Mouse (Mus musculus) urinary bladder, postnatal 10 days (tissue): ENCODE results near the gene Ms4a6d.
"Not testable (repeated sequence)": the region's sequence is repeated elsewhere in the genome, so short reads cannot be mapped to it uniquely, and the experiment has no call there.

Source experiments
- DNase-seq: peaks from one replicate; pipeline ENCODE4 v3.0.0; 2022; ENCODE audit warnings: low spot score

The Ms4a6d gene

DNA sequence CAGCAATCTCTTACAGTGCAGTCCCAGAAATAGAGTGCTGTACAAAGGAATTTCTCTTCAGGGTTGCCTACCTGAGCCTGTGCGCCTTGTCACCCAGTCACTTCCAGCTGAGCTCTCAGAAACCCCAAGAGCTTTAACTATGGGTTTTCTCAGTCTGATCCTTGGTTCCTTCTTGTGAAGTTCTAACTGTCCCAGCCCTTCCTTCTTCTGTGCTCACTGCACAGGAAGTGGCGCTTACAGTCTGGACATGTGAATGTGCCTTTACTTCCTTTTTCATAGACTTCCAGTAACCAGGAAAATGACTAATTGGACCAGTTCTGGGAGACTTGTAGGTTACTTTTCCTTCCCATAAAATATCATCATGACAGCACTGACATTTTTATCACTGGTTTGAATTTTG is at the start of gene Ms4a6d:
Gene Ms4a6d, minus strand, starts transcription at position 247 of the 400 bp plus-strand sequence.
- DNase-seq = no peak

DNA sequence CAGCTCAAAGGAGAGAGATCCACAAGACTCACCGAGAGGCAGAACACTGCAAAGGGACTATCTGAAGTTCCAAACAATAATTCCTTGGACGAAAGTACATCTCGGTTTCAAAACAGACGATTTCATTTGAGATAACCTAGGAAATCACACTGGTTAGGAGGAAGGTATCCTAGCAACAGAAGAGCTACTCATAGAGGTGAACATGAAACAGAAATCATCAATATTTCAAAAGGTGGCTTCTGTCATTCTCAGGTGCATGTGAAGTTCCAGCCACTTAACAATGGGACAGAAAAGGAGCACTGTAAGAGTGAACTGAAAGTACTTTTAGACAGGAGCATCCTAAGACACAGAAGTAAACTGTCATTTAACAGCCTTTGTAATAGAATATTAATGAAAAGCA is 44.9 kb upstream of the Ms4a6d start:
- DNase-seq = no peak

DNA sequence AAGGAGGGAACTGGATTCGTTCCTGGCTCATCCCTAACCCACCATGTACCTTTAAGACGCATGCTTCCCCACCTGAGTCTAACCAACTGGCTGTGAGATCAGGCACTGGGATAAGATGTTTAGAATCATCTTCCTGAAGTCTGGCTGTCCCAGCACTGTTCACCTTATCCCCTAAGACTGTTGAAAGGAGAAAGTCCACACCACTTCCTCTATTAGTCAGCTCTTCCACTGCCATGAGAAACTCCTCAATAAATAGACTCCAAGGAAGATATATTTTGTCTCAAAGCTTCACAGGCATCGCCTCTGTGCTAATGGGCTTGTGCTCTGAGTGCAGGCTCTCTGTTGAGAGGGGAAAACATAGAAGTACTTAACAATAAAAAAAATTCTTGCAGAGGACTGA is 41.5 kb upstream of the Ms4a6d start:
- DNase-seq = no peak

DNA sequence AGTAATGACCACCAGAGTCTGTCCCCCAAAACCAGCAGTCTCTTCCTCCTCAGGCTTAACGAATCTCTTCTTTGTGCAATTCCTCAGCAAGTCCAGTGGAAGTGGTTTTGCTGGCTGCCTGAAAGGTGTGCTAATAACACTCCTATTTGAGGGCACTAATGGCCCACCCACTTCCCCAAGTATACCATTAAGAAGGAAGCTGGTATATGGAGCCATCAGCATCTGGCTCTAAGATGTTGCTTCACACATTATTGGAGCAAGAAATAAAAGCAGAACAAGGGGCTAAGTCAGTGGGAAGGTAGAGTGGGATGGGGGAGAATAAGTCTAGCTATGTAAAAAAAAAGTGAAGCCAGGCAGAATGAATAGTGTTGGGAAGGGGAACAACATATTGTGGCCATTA is 36.1 kb upstream of the Ms4a6d start, which contains the start of gene Ms4a3:
Gene Ms4a3, minus strand, starts transcription at position 120 of the 400 bp plus-strand sequence.
- no peak for DNase-seq

DNA sequence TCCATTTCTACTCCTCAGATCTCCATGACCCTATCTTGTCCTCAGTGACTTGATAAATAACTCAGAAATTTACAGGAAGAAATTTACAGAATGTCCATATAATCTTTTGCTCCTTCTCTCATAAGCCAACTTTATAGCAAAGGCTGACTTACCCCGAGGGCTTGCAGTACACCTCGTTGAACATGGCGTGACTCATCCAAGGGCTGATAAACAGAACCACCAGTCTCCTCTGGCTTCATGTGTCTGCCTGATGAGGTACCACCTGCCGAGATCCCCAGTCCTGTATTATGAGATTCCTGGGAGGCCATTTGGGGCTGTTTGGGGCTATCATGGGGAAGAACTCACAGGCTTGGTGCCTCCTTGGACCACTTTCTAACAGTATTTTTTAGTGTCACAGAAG is 34.4 kb upstream of the Ms4a6d start:
- no peak for DNase-seq

DNA sequence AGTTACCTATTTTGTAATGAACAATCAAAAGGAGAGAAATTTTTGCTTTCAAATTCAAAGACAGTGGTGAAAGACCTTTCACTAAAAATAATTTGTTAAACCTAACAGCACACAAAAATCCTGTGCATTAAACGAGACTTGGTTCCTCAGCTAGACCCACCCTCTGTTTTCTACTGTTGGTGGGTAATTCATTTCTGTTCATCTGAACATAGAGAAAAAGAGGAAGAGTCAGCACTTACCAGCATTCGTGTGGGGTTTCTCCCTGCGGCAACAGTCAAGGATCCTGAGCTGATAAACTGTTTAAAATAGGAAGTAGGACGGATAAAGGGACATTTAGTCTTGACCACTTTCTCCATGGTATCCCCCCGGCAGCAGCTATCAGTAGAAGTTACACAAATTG is 30.9 kb upstream of the Ms4a6d start:
- DNase-seq = no peak

DNA sequence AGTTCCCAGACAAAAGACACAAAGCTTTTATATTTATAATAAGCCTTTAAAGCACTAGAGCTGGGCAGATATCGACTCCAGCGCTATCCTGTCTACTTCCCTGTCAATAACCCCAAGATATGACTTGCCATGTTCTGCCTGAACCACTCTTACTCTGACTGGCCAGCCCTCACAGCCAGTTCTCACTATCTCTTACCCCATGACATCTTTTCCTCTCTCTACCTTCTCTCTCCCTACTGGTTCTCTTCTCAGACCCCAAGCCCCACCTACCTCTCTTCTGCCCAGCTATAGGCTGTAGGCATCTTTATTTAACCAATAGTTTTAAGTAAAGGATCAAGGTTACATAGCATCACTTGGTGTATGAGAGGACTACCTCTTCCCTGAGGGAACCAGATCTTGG is 29.7 kb upstream of the Ms4a6d start:
- DNase-seq = no peak

DNA sequence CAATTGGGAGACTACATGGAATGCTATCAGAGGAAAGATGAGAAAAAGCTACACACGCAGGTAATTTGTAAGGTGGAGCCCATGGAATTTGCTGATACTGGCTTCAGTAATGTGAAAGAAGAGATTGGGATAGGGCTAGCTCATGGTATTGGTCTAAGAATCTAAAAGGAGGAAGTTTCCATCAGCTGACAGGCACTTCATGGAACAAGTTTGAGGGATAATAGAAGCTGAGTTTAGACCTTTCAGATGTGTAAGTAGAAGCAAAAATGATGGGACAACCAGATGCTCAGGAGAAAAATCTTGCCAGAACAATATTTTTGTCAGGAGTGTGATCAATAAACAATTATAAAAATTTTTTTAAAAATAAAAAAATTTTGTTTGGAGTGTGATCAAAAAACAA is 29.1 kb upstream of the Ms4a6d start:
- no peak for DNase-seq

DNA sequence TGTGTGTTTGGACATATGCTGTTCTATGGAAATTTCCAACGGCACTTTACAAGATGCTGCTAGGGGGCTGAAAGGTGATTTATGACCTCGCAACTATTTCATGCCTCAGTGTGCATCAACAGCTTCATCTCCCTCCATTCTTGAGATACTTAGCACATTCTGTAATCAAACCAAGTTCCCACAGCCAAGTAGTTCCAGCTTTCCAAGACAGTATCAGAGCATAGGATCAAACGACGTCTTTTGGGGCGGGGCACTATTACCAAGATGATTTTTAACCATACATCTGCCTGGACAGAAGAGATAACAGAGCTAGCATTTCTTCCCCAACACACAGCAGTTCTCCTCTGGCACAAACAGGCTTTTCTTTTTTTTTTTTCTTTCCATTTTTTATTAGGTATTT is 20.6 kb upstream of the Ms4a6d start:
- DNase-seq = no peak

DNA sequence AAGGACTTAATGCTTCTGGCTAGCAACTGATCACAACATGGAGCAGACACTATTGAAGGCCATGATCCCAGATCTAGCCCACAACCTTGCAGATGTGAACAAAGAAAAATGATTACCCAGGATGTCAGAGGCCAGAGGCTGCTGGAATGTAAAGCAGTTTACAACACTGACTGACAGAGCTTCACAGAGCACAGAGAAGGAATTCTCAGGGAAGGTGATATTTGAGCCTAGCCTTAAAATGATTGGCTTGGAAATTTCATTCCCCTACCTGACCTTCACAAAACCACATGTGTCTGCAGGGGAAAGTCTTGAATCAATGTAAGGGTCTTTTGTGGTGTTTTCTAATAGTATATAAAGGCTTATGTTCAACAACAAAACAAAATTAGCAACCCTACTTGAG is 20.2 kb upstream of the Ms4a6d start:
- no peak for DNase-seq

DNA sequence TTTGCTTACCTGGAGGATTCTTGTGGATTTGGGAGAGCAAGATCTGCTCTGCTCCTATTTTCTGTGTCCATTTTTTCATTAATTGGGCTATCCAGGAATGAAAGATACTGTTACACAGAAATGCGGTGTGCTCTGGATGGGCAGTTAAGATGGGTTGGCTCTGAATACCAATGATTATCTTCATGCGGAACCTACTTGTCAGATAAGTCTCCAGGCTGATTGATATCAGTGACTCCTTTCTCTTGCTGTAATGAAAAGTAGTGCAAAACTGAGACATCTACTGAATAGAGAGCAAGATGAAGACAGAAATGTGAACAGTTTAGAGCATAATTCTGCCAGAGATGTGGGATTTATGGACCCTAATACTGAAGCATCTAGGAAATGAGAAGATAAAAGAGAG is 18.9 kb upstream of the Ms4a6d start, which contains the start of gene Ms4a2:
Gene Ms4a2, minus strand, starts transcription at position 169 of the 400 bp plus-strand sequence.
- DNase-seq = no peak

DNA sequence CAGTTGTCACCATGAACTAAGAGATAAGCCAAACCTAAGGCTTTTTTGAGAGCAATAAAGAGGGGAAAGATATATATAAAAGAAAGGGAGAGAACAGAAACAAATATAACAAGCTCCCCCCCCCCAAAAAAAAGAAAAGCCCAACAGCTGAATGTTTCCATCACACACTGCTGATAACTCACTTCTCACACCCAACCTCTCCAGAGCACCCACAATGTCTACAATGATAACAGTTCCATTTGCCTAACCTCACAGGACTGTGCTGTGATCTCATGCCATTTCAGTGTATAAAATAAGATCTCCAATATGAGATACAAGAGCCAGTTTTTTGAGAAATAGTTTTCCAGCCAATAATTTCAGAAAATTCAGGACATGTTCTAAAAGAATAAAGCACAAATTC is 13.3 kb upstream of the Ms4a6d start:
- DNase-seq = no peak

DNA sequence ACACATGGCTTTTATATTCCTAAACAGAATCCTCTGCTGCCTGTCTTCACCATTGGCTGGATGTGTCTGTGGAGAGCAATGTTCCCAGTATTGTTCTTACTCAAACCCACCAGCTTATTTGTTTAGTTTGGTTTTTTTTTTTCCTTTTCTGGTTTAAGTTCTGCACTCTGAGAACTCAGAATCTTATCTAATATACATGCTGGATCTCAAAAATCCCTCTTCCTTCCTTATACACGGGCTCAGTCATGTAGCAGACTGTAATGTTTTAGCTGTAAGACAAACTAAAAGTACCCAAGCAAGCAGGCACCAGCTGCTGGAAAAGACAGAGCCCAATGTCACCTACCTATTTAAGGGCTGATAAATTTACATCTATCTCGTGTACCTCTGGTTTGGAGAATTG is 10.2 kb upstream of the Ms4a6d start:
- DNase-seq = no peak

DNA sequence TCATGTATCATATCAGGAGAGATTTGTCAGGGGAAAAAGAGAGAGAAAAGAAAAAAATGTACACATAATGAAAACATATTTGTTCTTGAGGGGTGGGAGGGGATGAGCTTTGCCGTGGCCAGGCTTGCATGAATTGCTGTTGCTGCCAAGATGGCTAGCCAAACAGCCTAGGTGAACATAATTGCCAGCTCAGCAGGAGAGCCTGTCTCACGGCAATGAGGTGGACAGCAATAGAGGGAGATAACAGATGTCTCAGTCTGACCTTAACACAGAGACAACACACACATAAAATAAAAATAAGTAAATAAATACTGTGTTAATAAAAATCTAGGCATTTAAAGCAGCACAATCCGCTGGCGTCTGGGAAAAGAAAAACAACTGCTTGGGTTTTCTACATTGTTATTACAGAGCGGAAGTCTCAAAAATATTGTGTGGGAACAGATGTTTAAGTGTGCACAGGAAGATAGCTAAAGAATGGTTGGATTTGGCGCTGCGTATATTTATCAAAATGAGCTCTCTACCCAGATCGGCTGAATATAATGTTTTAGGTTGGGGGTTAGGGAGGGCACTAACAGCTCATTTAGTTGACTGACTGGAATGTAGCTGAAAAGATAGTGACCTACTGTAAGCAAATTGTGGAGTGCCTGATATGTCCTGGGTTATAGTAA is 9.3 kb upstream of the Ms4a6d start:
- DNase-seq = no peak

DNA sequence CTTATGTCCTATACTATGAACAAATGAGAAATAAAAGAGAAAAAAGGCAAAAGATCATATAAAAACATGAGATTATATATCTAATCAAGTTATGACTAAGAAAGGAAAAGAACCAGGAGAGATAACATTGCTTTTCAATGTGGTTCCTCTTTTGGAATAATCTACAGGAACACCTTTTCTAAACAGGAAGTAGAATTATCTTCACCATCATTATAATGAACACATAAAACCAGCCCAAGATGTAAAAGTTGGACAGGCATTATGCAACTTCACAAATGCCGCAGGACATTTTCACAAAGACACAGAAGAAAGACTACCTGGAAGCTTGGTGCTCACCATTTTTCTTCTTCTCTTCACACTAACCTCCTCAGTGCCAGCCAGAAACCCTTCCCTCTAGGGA is 8.4 kb upstream of the Ms4a6d start:
- no peak for DNase-seq

DNA sequence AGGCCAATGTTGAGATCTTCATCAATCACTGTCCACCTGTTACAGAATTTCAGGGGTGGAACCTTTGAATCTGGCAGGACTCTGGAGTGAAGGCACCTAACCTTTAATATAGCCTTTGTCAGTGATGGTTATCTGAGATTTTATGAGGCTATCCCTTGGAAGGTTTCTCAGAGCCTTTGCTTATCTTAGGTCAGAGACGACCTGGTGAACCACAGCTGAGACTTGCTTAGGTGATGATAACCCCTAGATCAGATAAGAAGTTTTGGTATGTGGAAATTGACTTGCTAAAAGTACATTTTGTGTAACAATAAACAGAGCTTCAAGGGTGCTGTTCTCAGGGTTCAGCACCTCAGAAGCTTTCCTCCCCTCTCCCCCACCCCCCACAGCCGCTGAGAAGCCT is 7.6 kb upstream of the Ms4a6d start:
- no peak for DNase-seq

DNA sequence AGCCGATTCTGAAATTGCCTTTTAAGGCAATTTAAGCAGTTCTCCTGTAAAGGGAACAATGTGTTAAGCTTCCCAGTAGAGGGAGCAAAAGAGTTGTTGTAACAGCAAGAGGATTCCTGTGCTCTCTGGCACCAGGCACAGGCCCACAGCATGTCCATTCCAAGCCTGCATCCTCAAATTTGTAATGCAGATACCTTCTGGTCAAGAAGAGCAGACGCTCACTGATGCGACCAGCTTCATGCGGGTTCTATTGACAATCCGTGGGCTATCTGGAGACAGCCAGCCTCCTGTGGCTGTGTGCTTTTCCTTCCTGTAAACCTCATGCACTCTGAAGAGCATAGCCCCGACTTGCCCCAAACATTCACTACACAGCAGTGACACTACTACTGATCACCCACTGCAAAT is 6.9 kb upstream of the Ms4a6d start:
- DNase-seq = no peak

DNA sequence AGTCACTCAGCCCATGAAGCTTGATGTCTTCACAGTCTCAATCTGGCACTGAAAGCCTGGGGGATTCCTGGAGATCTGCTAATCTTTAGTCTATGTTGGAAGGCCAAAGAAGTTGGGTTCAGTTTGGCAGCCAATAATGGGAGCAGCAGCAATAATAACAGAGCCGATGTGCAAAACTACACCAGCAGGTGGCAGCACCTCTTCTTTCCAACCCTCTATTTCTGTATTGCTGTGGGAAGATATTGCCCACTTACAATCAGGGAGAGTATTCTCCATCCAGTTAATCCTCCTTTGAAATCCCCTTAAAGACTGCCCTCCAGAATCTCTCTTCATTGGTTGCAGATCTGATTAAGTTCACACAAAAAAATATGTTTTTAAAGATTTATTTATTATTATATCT is 3.5 kb upstream of the Ms4a6d start:
- DNase-seq = no peak

DNA sequence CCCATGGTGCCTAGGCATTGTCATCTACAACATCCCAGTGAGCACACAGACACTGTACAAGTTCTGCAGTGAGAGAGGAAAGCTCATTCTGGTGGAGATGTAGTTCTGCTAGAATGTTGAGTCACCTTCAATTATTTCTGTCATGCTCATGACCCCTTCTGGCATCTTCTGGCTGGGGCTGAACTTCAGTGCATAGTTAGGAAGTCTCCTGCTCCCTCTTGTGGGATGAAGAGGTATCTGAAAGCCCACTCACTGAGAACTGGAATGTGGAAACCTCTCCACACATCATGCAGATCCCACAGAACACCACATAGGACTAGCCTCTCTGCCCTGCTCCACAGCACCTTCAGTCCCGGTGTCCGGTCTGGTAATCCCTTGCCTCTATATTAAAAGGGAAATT is 2.6 kb downstream of the Ms4a6d start:
- DNase-seq = no peak

DNA sequence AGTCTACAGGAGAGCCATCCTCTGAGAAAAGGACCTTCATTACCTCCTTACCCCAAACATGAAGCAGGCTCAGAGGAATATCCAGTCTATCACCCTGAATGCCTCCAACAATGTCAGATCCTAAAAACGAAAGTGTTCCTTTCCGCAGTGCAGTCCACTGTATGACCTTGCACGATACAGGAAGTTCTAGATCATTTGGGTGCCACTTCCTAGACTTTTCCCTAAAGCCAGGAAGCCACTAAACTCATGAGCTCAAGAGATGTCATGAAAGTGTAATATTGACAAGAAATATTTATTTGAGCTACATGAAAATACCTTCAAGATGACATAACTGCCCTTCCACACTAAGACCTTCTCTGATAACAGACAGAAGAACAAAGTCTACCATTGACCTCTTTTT is 3.3 kb downstream of the Ms4a6d start:
- DNase-seq = no peak

DNA sequence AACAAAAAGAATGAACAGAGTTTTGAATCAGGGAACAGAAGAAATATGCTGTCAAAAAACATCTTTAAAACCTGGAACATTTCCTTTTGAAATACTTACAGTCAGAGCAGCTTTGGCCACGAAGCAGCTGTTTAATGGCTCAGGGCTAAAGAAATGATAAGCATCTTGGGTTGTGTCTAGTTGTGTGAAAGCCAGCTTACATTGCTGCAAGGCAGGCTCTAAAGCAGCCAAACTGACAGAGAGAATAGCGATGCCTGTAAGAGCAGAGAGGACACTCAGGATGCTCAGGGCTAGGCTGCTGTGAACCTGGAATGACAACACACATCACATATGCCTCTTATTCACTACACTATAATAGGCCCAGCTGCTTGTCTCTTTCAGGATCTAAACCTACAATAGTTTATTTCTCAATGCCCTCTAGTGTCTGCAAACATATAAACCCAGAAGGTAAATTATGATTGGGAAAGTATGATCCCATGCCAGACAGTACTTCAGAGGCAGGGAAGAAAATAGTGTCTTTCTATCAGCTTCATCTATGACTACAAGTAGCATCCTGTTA is 14.7 kb downstream of the Ms4a6d start:
- no peak for DNase-seq

DNA sequence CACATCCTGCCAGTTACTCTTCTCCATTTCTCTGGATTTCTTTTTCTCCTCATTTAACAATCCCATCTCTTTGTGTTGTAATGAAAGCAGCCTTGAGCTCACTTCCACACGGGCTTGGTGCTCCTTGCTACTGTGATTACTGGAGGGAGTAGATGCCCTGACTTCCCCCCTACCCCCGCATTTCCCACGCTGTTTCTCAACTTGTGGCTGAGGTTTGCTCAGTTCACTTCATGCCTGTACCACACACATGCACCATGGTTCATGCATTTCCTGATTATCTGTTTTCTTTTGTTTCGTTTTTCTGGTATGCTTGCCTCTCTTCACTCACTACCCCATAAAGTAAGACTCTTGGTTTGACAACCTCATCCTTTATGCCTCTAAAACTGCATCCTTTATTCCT is 15.4 kb downstream of the Ms4a6d start:
- no peak for DNase-seq

DNA sequence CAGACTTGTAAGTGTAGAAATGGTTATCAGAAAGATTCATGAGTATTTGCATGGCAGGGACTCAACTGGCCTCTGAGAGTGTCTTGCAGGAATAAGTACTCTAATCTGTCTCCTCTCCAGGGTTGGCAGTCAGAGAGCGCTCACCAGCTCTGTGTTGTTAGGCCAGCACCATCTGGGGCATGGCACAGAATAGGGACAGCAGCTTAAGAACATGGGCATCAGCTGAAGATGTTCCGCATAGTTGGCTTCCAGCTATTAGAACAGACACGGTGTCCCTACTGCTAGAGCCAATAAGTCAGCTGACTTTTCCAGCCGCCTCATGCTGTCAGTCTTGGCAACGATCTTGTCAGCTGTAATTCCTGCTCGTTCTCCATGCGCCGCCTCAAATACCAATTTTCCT is 29.7 kb downstream of the Ms4a6d start:
- no peak for DNase-seq

DNA sequence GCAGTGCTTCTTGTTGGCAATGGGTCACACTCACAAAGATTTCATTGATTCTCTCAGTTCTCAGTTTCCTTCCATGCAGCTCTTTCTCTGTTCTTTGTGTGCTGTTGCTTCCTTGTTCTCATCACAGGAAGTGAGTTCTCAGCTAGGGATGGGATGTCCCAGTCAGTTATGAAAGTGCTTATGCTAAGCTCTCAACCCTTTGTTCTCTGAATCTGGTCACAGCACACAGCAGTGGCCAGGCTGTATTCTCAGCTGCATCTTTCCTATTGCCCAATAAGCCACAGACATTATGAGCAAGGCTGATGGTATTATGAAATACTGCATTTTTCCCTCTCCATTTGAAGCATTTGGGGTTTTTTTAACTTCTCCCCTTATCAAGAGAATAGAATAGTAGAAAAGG is 45.1 kb downstream of the Ms4a6d start:
- not testable (repeated sequence) for DNase-seq
